Mouse (Mus musculus) cortical plate, adult 2 months (tissue): ENCODE data around the gene Rgs3. TPM values are rescaled to one million over a fixed set of nuclear protein-coding genes. Genes with fewer than 3 reads are reported as not detected.

Source experiments
- H3K27ac ChIP-seq: fragments of 200-500 bp; 2 replicates; pipeline ENCODE4 v1.5.1; 2012; ENCODE audit warnings: low read length, control low read depth, inconsistent platforms; ENCODE audit not compliant: insufficient read depth
- H3K4me1 ChIP-seq: fragments of 200-500 bp; 2 replicates; pipeline ENCODE4 v1.6.1; 2011; ENCODE audit warnings: low read length; ENCODE audit not compliant: control insufficient read depth, insufficient read depth
- H3K4me3 ChIP-seq: fragments of 200-500 bp; 2 replicates; pipeline ENCODE4 v1.5.1; 2011; ENCODE audit warnings: mild to moderate bottlenecking, low read length, control low read depth; ENCODE audit not compliant: insufficient read depth
- CTCF ChIP-seq: fragments of 200-500 bp; IDR thresholded peaks from 2 replicates; pipeline ENCODE4 v1.5.1; 2011; ENCODE audit warnings: mild to moderate bottlenecking, control low read depth, low read length; ENCODE audit not compliant: insufficient read depth; ENCODE audit errors: extremely low read depth
- POLR2A ChIP-seq: fragments of 200-500 bp; IDR thresholded peaks from 2 replicates; pipeline ENCODE4 v1.6.1; 2011; ENCODE audit warnings: mild to moderate bottlenecking, low read length, control low read depth; ENCODE audit not compliant: insufficient read depth; ENCODE audit errors: extremely low read depth
- polyA plus RNA-seq: library from polyadenylated mRNA; depleted of rRNA; stranded (reverse); fragments of >200 nt; gene quantifications from 2 replicates; pipeline ENCODE4 v1.2.3, GENCODE M21; 2012

Gene Rgs3
- polyA plus RNA-seq, 1 experiment = 40.2 TPM

DNA sequence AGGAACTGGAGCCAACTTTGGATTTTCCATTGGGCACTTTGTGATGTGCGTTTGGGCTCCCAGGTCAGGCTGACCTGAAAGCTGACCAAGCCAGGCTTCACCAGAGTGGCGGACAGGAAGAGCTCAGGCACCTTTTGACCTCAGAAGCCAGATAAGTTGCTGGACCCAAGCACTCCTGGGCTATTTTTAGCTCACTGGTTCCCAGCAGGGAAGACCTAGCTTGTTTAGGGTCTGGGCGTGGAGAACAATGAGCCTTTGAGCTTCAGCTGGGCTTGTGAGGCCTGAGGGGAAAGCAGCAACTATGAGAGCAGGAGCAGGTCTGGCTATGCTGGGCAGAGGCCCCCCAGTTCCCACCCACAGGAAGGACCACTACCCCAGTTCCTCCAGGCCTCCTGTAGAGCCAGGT is 162.4 kb downstream of the Rgs3 start:
- peak overlapping the region; percentile 29; the same call in 1 of the 2 replicates for H3K27ac ChIP-seq
- TF ChIP-seq CTCF (no peak), POLR2A (no peak)
- no peaks in the 10 kb centered on the region for H3K4me1 ChIP-seq
- H3K4me3 ChIP-seq = no peak overlapping the region

DNA sequence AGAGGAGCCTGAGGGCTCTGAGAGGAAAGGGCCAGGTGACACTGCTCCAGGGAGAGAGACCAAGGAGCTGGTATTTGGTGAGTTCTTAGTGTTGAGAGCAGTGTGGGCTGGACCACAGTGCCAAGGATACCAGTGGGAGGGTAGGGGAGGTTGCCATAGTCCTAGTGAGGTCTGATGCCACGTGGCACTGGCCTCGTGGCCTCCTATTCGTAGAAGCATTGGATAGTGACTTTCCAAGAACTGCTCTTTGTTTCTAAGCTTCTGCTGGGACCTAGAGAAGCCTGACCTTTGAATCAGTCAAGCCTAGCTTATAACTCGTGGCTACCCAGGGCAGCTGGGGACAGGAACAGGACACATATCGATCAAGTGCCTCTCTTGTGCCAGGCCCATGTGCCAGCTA is 164.1 kb downstream of the Rgs3 start:
- H3K4me3 ChIP-seq = no peak overlapping the region
- TF ChIP-seq POLR2A (no peak), CTCF (no peak)
- no peak overlapping the region for H3K27ac ChIP-seq
- no peaks in the 10 kb centered on the region for H3K4me1 ChIP-seq

DNA sequence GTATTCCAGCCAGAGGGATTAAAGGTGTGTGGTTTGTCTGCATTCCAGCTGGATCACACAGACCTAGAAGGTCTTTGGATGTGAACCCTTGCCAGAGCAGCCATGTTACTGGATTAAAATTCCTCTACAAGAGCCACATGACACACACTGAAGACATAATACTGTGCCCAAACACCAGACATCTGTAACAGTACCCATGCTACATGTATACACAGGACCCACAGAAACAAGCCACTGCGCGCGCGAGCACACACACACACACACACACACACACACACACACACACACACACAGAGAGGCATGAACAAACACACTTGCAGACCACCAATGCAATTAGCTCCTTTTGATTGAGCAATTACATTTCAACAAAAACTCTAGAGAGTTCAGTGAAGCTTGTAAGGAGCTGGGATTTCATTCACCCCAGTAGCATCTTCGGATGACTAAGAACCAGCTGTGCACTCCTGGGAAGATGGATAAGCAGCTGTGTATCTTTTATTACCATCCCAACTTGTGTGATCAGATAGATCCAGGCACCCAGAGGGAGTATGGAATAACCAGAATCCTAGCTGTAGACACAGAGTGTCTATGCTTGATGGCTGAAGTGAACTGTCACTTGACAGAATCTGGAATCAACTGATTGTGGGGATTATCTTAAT is 166.8 kb downstream of the Rgs3 start:
- Histone ChIP-seq H3K27ac (no peak overlapping the region), H3K4me3 (no peak overlapping the region), H3K4me1 (no peaks in the 10 kb centered on the region)
- TF ChIP-seq CTCF (no peak), POLR2A (no peak)

DNA sequence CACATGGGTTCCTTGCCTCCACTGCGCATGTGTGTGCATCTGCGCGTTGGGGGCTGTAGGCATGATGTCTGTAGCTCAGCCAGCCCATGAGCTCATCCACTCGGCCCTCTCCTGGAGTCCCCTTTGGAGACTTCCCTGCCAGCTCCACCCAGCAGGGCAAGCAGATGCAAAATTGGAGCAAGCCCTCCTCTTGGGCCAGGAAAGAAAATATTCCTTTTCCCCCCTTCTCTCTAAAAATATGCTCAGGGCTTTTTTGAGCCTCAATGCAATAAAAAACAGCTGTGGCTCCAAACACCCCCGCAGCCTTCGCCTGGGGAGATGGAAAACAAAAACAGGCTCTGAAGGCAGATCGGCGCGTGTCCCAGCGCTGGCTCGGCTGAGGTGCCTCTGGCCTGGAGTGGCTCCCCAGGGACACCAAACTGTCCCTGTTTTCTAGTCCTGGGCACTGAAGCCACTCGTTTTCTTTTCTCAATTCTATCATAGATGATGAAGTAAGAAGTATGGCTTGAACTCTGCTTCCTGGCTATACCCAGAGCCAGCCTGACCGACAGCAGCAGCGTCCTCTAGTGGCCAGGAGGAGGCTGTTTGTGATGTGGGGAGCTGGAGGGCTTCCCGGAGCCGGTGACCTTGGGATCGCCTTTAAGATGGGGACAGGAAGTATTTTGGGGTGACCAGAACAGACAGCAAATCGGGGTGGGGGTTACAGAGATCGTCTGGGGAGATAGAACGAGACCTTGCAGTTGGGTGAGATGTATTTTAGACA is 168.1 kb downstream of the Rgs3 start:
- Histone ChIP-seq H3K4me1 (no peaks in the 10 kb centered on the region), H3K4me3 (no peak overlapping the region), H3K27ac (no peak overlapping the region)
- no peak for TF ChIP-seq CTCF
- no peak for TF ChIP-seq POLR2A

DNA sequence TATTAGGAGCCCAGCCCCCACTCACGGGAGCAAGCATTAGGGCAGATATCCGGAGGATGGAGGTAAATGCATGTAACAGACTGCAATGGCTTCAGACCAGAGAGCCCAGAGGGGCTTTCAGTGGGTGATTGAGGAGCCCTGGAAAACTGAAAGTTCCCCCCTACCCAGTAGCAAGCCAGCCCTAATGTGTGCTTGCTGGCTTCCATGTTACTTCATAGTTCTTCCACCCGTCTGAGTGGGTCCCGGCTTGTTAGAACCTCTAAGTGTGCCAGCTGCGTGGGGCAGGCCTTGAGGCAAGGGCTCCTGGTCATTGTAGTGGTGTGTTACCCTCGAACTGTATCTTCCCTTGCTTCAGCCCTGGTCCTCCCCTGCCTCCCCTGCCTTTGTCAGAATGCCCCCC is 168.8 kb downstream of the Rgs3 start:
- H3K27ac ChIP-seq = no peak overlapping the region
- TF ChIP-seq POLR2A = no peak
- no peak for TF ChIP-seq CTCF
- H3K4me1 ChIP-seq = no peaks in the 10 kb centered on the region
- H3K4me3 ChIP-seq = no peak overlapping the region

DNA sequence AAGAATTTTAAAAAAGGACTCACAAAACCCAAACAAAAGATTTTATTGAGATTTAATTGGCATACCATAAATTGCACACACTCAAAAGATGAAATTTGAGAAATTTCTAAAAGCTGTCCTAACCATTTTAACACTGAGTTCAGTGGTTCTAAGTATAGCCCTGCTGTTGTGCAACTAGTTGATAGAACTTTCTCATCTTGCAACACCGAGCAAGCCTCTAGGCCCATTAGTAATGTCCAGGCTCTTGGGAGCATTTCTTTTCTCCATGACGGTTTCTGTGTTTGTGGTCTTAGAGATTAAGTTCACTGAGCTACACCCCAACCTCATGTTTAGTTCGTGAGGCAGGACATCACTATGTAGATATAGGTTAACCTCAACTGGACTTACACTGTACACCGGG is 169.5 kb downstream of the Rgs3 start:
- H3K27ac ChIP-seq = no peak overlapping the region

DNA sequence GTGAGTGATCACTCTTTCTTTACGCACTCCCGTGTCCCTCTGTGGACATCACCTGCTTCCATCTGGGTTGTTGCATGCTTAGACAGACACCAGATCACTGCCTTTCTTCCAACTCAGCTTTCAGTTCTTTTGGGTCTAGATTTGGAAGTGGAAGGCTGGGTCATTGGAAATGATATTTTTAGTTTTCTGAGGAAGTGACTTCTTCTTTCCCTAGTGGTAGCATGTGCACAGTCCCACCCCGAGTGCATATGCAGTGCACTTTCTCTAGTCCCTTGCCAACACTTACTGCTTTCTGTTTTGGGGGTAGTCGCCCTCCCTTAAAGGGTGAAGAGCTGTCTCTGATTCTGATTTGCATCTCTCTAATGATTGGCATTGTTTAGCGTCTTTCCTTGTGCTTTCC is 170.3 kb downstream of the Rgs3 start:
- TF ChIP-seq CTCF = no peak
- TF ChIP-seq POLR2A = no peak
- no peaks in the 10 kb centered on the region for H3K4me1 ChIP-seq

More for the DNA sequence above, 169.5 kb downstream of the Rgs3 start:
- H3K4me1 ChIP-seq = no peaks in the 10 kb centered on the region
- no peak overlapping the region for H3K4me3 ChIP-seq
- TF ChIP-seq CTCF (no peak), POLR2A (no peak)

DNA sequence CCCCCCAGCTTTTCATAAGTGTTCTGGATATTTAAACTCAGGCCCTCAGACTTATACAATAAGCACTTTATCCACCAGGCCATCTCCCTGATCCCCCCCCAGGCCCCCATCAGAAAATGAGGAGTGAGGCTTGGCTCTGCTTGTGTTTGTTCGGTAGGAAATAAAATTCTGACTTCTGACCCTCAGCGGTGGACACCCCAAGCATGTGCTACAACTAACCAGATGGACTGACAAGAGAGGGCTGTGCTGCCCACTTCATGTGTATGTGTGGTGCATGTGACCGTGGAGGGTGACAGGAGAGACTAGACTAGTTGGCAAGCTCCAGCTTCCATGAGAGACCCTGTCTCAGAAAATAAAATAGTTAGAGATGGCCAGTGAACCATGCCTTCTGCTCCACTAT is 171.2 kb downstream of the Rgs3 start:
- TF ChIP-seq POLR2A = no peak
- no peak for TF ChIP-seq CTCF
- Histone ChIP-seq H3K4me3 (no peak overlapping the region), H3K27ac (no peak overlapping the region), H3K4me1 (no peaks in the 10 kb centered on the region)

More for the DNA sequence above, 170.3 kb downstream of the Rgs3 start:
- H3K4me3 ChIP-seq = no peak overlapping the region
- H3K27ac ChIP-seq = no peak overlapping the region

DNA sequence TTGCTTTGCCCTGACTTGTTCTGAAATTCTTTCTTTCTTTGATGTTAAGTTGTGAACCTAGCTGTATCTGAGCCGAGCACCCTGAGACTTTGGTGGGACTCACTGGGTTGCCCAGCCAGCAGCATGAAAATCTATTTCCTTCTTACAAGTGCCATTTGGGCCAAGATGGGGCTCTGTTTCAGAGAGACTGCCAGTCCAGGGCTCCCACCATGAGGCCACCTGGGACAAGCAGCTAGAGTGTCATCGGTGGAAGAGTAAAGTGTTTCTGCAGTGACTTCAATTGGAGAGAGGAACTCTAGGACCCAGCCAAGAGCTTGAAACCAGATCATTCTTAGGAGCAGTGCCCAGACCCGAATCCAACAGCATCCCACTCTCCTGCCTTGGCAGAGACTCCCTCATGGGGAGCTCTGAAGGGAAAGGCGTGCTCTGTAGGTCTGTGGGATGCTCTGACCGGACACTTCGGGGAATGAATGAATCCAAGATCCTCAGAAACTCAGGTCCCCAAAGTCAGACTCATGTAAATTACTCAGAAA is 171.9 kb downstream of the Rgs3 start:
- no peak overlapping the region for H3K27ac ChIP-seq
- no peak for TF ChIP-seq CTCF
- TF ChIP-seq POLR2A = no peak
- H3K4me3 ChIP-seq = no peak overlapping the region
- no peaks in the 10 kb centered on the region for H3K4me1 ChIP-seq

DNA sequence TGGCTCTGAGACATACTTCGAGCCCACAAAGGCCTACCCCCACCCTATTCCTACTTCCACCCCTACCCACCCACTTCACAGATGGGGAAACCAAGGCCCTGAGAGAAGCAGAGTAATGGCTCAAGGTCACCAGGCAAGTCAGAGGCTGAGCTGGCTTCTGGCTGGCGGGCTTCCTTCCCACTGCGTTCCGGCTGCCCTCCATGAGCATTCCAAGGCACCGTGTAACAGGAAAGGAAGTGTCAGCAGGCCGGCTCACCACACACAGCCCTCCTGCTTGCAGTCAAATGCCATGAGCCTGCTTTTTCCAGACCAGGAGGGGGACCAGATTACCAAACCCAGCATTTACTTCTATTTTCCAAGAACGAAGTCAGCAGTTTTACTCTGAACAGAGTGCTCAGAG is 172.4 kb downstream of the Rgs3 start:
- Histone ChIP-seq H3K4me1 (no peaks in the 10 kb centered on the region), H3K4me3 (no peak overlapping the region), H3K27ac (no peak overlapping the region)
- TF ChIP-seq POLR2A = no peak
- TF ChIP-seq CTCF = no peak

DNA sequence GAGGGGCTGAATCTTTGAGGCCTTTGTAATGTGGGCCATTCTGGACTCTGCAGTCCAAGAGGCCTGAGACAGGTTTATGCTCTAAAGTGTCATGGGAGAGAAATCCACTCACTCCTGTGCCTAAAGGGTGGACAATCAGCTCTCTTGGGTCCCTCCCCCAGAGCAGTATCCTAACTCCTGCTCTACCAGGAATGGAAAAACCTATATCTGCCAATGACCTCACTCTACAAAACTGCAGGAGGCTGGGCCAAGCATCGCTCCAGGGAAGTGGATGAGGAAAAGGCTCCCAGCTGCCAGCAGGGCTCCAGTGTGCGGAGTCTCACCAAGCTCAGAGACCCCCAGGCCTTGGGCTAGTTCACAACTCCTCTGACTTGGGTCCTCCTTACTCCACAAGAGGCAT is 173.2 kb downstream of the Rgs3 start:
- TF ChIP-seq CTCF = no peak
- no peak for TF ChIP-seq POLR2A
- Histone ChIP-seq H3K4me3 (no peak overlapping the region), H3K27ac (no peak overlapping the region)

More for the DNA sequence above, 173.2 kb downstream of the Rgs3 start:
- no peaks in the 10 kb centered on the region for H3K4me1 ChIP-seq
